Mouse (Mus musculus): ENCODE data around the gene Mxra7.

The Mxra7 gene

DNA sequence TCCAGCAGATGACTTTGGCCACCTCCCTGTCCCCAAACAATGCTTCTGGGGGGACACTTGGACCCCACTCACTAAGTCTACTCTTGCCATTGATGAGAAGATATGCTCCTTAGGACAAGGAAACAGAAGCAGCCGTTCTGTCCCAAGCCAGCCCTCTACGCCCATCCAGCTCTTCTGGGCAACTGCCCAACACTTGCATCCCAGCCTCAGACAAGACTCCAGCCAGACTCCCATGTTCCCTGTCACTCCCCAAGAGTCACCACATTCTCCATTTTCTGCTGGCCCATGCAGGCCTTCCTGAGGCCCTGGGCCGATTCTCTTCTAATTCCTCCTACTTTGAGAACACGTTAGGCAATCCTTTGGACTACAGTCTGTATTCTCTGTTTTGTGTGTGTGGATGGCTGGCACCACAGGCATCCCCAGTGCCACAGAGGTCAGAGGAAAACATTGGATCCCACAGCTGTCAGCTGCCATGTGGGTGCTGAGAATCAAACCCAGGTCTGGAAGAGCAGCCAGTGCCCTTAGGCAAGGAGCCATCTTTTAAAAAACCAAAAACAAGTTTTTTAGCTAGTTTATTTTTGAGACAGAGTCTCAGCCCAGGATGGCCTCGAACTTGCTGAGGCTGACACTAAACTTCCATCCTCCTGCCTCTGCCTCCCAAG, 7.8 kb downstream of the Mxra7 start:
- DNase-seq (ENCODE audit: extremely low spot score, low spot score): no peak

- DNase-seq (ENCODE audit: extremely low spot score, low spot score): no peak
Observed at GRCm38 (mm10) chr11:116818722-116819121, 9.1 kb downstream of the Mxra7 start.

GRCm38 (mm10) chr11:116817567-116817966, 10.3 kb downstream of the Mxra7 start:
- no peak for DNase-seq (ENCODE audit: extremely low spot score, low spot score)

DNA sequence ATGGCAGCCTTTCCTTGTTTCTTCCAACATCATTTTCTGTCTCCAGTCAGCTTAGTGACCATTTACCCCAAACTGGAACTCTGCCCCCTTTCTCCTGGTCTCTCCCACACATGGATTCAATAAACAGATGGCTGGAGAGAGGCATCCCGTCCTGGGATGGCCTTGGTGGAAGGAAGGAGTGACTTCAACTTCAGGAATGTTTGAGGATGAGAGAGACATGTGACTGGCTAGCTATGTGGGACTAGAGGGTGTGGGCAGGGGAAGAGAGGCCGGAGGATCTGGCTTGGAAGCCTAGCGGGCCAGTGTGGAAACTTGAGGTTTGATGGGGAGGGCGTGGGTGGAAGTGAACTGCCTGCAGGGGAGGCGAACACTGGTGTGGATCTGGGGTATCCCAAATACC, 11.1 kb downstream of the Mxra7 start:
- no peak for DNase-seq (ENCODE audit: extremely low spot score, low spot score)

- no peak for DNase-seq (ENCODE audit: extremely low spot score, low spot score)
Observed at GRCm38 (mm10) chr11:116814884-116815415, 12.9 kb downstream of the Mxra7 start.

DNA sequence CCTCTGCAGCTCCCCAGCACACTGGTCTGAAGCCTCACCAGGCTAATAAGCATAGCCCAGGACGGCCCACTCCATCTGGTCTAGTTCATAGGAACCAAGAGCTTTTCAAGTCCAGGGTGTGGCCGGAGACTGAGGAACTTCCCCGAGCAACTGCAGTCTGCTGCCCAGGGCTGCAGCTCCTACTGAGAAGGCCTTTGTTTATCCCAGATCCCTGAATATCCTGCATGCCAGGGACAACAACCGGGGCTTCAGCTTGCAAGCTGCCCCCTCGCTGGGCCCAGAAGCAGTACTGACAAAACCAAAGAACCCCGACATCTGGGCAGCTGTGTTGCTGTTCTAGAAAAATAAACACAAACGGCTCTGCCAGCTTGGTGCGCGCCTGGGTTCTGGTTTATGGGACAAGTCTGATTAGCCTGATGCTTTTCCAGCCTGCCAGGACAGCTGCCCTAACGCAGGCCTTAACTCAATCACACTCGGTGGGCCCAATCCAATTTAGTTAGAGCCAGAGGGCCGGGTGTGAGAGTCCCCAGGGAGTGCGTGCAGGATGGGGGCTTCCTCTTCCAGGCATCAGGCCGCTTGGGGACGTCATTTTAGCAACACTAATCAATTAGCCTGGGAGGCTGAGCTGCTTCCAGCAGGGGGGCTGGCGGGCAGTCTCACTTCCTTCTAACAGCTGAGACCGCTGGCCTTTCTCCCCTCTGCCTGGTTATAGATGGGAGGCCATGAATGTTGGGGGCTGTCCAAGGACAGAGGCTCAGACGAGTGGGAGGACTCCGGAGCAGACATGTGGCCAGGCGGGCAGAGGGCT, 13.6 kb downstream of the Mxra7 start:
- DNase-seq (ENCODE audit: extremely low spot score, low spot score): peak; percentile 67

GRCm38 (mm10) chr11:116813610-116814009, 14.2 kb downstream of the Mxra7 start:
- no peak for DNase-seq (ENCODE audit: extremely low spot score, low spot score)

- DNase-seq (ENCODE audit: extremely low spot score, low spot score): peak; percentile 63
Observed at GRCm38 (mm10) chr11:116812793-116813529, 14.9 kb downstream of the Mxra7 start.

DNA sequence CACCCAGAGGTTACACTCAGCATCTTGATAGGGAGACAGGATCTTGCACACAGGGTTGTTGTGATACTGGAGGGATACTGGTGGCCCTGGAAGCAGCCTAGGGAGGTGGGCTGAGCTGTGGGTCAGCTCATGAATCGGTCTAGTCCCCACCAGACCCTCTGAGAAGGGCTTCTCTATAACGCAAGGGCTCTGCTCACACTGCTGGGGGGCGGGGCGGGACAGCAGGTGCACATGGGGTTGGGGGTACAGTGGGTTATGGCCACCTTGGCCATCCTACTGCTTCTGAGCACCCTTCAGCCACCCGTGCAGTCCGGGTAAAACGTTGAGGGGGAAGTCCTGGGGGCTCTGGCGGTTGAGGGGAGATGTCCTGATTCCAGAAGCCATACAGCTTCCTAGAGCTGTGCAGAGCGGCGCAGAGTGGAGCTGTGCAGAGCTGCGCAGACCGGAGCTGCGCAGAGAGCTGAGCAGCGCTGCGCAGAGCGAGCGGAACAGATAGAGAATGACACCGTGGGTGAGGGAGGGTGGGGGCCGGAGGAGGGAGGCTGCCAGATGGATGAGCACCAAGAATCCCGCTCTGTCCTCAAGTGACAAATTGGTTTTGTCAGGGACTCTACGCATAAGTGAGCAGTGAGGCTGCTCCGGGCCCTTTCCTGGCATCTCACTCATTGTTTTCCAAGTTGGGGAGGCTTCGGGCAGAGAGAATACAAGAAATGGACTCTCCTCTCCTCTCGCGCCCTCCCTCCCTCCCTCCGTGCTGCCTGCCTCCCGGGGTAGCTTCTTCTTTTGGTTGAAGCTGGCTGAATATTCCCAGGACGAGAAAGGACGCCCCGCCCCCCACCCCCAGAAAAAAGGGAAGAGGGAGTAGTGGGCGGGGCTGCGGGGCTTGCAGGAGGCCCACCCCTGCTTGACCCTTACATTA, 16.6 kb downstream of the Mxra7 start:
- DNase-seq (ENCODE audit: extremely low spot score, low spot score): peak; percentile 78

- no peak for DNase-seq (ENCODE audit: extremely low spot score, low spot score)
Observed at GRCm38 (mm10) chr11:116810528-116810927, 17.3 kb downstream of the Mxra7 start.

- DNase-seq (ENCODE audit: extremely low spot score, low spot score): no peak
Observed at GRCm38 (mm10) chr11:116809520-116809919, 18.3 kb downstream of the Mxra7 start.

- no peak for DNase-seq (ENCODE audit: extremely low spot score, low spot score)
Observed at GRCm38 (mm10) chr11:116808811-116809395, 18.9 kb downstream of the Mxra7 start.

DNA sequence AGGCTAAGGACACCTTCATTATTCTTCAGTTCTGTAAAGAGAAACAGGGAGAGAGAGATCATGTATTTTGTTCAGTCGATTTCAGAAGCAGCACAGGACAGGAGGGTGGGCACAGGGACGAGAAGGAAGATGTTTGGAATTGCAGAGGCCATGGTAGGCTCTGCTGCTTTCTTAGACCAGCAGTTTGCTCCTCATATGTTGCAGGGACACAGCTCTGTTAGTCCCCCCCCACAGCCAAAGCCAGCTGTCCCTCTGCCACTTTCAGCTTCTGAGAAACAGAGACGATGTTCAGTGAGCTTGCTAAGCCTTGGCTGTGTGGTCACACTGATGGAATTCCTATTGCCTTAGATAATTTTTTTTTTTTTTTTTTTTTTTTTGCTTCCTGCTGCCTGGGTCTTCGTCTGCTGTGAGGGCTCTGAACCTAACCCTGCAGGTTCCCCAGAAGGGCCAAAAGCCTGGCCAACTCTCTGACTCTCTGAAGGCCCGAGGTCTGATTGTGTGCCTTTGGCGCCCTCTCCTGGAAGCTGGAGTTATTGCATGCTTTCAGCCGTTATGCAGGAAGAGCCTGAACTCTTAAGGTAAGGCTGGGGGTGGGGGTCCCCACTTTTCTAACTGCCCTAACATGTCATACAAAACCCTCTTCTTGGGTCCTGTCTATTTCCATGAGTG, 19.8 kb downstream of the Mxra7 start:
- peak; percentile 87 for DNase-seq (ENCODE audit: extremely low spot score, low spot score)

GRCm38 (mm10) chr11:116807526-116807925, 20.3 kb downstream of the Mxra7 start:
- no peak for DNase-seq (ENCODE audit: extremely low spot score, low spot score)

GRCm38 (mm10) chr11:116807116-116807515, 20.7 kb downstream of the Mxra7 start:
- no peak for DNase-seq (ENCODE audit: extremely low spot score, low spot score)

DNA sequence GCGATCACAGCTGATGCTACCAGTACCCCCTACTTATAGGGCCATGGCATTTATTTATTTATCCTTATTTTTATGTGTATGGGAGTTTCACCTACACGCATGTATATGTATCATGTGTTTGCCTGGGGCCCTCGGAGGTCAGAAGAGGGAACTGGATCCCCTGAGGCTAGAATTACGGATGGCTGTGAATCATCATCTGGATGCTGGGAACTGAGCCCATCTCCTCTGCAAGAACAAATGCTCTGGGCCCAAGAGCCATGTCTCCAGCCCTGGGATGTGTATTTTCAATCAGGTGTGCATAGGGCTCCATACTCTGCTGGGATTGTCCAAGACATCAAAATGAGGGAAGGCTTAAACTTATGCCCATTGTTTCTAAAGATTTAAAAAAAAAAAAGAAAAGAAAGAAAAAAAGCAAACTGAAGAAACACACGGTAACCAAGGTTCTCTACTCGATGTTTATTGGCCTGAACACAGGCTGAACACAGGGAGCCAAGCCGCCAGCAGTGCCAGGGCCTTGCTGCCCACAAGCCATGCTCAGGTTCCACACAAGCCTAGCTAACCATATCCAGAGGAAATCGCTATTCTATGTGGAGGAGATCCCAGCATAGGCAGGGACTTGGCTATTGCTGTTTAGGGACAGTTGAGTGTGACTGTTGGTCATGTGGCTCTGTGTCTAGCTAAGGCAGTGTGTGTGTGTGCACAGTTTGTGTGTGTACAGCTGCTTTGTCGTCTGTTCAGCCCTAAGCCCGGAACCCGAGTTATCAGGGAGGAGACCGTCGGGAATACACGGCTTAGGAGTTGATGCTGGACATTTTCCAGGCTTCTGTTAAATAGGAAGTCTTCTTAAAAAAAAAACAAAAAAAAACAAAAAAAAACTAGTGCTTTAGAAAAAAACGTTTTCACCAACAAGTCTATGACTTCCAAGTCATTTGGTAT, 21.4 kb downstream of the Mxra7 start:
- DNase-seq (ENCODE audit: extremely low spot score, low spot score): no peak

DNA sequence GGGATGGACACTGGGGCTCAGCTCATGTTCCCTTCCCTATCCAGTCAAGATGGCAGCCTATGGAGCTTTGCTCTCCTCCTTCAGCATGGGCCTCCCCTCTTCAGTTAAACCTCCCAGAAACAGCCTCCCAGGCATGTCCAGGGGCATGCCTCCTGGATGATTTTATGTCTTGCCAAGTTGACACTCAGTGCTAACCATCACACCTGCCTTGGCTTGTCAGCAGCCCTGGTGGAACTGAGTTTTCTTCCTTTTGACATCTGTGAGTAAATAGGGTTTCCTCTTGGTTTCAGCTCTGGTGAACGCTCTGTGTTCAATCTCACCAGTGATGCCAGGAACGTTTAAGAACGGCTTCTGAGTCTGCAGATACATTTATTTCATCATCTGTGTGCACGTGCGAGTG, 25.1 kb downstream of the Mxra7 start:
- DNase-seq (ENCODE audit: extremely low spot score, low spot score): no peak

- DNase-seq (ENCODE audit: extremely low spot score, low spot score): no peak
Observed at GRCm38 (mm10) chr11:116801106-116801505, 26.7 kb downstream of the Mxra7 start.

DNA sequence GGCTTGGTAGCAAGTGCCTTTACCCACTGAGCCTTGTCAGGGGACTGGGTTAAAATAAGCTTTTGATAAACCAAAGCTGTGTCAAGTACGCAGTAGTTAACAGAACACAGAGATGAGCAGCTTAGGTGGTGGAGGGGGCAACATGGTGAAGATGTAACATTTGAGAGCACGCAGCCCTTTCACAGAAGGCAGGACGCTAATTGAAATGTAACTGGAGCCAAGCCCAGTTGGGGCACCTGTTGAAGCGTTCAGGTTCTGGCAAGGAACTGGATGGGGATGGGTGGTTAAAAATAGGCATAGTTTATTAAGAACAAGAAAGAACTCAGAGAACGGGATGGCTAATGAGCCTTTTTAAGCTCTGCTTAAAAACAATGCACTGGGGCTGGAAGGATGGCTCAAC, 28.5 kb downstream of the Mxra7 start:
- no peak for DNase-seq (ENCODE audit: extremely low spot score, low spot score)

Measured in neural tube, embryonic 10.5 days (tissue).